Mouse (Mus musculus) left cerebral cortex, postnatal 10 days (tissue): ENCODE results near the gene Enpp1. TPM values are rescaled to one million over a fixed set of nuclear protein-coding genes. Genes with fewer than 3 reads are reported as not detected.

Experiments
- DNase-seq, 2 experiments: peaks; one replicate each; pipeline ENCODE4 v3.0.0; 2021 to 2022; ENCODE audit warnings: low spot score in 2 of 2, mixed read lengths in 1 of 2; ENCODE audit errors: extremely low spot score in 1 of 2
- intact Hi-C: fragments of 180-260 bp; cut with DNase I; formaldehyde crosslinking; loops from one replicate; pipeline ENCODE4 v1.15.1; 2025
- total RNA-seq, 2 experiments: library from RNA; stranded (reverse); gene quantifications; 2 replicates each; pipeline ENCODE4 v1.2.3; 2021

Gene Enpp1
- total RNA-seq, 2 experiments from 2014 or later = 3.7 to 4.6 TPM

- intact Hi-C loops = no loop called here
- no peak for DNase-seq
These were observed 122.7 kb downstream of the Enpp1 start for GRCm38 (mm10) chr10:24589238-24589637.

- intact Hi-C loops = no loop called here
- DNase-seq = no peak
These were observed 123.1 kb downstream of the Enpp1 start for GRCm38 (mm10) chr10:24588824-24589223.

Other genes starting within 250 kb of the Enpp1 start
- gene Ccn2, start 116.7 kb downstream of the Enpp1 start, total RNA-seq = 10 to 100 TPM; 27.6 to 41.4 TPM
- 1 to 10 TPM in 1 of 2 experiments, under 1 TPM in 1; 0.91 to 2.0 TPM for gene Enpp3, start 130.7 kb upstream of the Enpp1 start, total RNA-seq
- gene Med23, start 157.8 kb upstream of the Enpp1 start, total RNA-seq = 10 to 100 TPM; 28.1 to 30.5 TPM
- under 1 TPM; 0.24 to 0.30 TPM for gene Arg1, start 215.3 kb upstream of the Enpp1 start, total RNA-seq